Mouse (Mus musculus): ENCODE results near the gene Nr0b2. TPM values are rescaled to one million over a fixed set of nuclear protein-coding genes. Genes with fewer than 3 reads are reported as not detected.
"Not testable (repeated sequence)": the region's sequence is repeated elsewhere in the genome, so short reads cannot be mapped to it uniquely, and the experiment has no call there.

Nr0b2 gene
- total RNA-seq (2017): 1.4 TPM in 1 of 2 replicates, not detected in the other

DNA sequence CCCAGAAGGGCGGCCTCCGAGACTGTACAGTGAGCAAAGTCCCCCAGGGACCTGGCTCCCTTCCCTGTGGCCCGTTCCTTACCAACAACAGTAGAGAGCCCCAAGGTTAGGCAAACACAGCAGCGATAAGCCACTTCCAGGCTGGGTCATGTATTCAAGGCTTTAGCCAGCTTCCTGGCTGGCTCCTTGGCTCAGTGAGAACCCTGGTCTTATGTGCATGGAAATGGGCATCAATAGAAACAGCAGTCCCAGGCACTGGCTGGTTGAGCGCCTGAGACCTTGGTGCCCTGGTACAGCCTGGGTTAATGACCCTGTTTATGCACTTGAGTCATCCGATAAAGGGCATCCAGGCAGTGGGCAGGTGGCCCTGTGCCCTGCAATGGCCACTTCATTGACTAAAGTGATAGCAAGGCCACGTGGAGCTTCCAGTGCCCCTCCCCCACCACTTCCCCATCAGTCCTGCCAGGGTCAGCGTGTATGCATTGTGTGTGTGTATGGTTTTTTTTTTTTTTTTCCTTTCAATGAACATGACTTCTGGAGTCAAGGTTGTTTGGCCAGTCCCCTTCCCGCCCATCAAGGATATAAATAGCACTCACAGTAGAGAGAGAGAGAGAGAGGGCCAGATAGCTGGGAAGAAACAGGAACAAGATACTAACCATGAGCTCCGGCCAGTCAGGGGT lies at the start of gene Nr0b2:
Nr0b2 (plus strand) TSS at position 609 of the 680 bp plus-strand sequence.
- peak; percentile 72 for ATAC-seq (replicated peaks; ENCODE audit: low read depth, poor library complexity, severe bottlenecking)

DNA sequence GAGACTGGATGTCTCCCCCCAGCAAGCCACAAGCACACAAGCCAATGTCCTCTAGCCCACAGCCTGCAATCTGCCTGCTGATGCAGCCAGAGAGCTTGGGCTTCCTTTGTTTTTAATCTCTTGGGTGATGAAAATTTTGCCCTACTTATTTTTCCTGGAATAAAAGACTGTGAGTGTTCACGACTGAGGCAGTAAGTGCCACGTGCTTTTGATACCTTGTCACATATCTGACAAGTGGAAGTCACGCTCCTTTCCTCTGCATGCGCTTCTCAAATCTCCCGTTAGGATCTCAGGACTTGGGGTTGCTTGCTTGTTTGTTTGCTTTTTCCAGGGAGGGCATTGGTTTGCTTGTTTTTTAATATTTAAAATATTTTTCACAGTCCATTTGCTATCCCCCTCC lies 48.9 kb upstream of the Nr0b2 start:
- no peak for ATAC-seq (replicated peaks; ENCODE audit: low read depth, poor library complexity, severe bottlenecking)

DNA sequence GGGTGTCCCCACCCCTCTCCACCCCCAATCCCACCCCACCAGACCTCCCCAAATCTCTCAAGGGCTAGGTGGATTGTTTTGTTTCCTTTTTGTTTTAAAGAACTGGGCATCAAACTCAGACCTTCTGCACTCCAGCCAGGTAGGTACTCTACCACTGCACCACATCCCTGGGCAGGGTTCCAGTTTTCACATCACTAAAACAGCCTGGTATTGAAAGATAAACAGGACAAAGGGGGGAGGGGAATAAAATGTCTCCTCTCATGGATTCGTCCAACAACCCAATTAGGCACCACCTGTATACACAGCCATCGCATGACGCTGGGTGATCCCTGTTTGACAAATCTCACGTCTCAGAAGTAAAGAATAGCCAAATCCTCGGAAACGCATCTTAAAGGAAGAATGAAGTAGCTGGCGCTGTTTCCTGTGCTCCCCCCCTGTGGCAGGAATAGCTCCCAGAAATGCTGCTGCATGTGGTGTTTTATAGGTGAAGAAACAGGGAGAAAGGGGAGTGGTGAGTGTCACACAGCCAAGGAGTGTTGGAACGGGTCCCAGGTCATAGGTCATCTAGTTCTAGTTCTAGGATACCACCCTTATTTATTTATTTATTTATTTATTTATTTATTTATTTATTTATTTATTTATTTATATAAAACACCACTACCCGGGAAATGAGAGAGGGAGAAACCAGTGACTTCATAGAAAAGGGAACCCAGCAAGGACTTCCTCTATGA lies 48.3 kb upstream of the Nr0b2 start:
- no peak for ATAC-seq (replicated peaks; ENCODE audit: low read depth, poor library complexity, severe bottlenecking)

DNA sequence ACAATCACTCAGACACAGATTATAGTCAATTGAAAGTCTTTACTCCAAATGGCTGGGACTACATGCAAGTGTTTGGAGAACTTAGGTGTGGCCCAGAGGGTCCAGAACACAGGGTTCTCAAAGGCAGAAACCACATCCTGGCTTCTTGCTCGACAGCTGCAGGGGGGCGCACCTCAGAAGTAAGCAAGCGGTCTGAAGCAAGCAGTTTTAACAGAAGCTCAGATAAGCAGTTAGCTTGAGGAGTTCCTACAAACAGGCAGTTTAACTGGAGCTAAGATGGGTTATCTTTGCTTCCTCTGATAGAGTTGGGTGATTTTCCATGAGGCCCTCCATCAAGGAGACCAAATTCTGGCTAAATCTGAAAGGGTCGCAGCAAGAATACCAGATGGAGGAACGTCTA lies 46.6 kb upstream of the Nr0b2 start:
- no peak; the same call in 1 of the 2 replicates for ATAC-seq (replicated peaks; ENCODE audit: low read depth, poor library complexity, severe bottlenecking)

DNA sequence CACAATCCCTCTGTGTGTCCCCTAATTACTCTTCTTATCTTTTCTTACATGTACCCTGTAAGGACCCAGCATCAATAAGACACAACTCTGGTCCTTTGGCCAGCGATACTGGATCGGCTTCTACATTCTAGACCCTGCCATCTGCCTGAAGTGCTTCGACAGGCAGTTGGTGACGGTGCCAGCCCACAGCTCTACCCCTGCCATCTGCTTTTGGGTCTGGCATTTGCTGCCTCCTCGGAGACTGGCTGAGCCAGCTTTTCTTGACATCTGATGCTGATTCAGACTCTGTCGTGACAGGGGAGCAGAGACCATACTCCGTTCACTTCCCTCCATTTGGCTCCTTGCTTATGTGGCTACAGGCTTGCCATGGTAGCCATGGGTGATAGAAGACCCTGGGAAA lies 44.2 kb upstream of the Nr0b2 start:
- ATAC-seq (replicated peaks; ENCODE audit: low read depth, poor library complexity, severe bottlenecking): no peak

DNA sequence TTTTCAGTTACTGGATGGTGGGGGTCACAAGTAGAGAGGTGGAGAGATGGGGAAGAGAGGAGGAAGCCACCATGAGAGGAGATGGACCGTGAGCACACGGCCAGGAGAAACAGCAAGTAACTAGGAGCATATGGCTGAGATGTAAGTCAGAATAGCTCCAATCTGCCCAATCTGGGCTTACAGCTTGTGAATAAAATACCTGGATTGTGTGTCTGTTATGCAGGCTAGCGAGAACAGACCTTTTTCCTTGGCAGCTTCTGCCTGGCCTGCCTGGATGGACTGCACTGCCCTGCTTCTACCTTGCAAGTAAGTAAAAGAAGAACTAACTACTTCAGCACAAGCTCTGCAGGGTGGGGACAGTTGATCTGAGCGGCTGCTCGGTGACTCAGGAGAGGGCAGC lies 42.1 kb upstream of the Nr0b2 start:
- no peak for ATAC-seq (replicated peaks; ENCODE audit: low read depth, poor library complexity, severe bottlenecking)

DNA sequence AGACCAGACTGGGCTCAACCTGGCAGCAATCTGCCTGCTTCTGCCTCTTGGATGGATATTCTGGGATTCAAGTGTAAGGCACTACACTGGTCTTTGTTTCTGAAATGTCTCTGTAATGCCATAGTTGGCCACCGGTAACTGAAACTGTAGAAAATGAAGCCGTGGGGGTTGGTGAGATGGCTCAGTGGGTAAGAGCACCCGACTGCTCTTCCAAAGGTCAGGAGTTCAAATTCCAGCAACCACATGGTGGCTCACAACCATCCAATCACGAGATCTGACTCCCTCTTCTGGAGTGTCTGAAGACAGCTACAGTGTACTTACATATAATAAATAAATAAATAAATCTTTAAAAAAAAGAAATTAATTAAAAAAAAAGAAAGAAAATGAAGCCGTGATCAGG lies 40.7 kb upstream of the Nr0b2 start:
- ATAC-seq (replicated peaks; ENCODE audit: low read depth, poor library complexity, severe bottlenecking): not testable (repeated sequence)

DNA sequence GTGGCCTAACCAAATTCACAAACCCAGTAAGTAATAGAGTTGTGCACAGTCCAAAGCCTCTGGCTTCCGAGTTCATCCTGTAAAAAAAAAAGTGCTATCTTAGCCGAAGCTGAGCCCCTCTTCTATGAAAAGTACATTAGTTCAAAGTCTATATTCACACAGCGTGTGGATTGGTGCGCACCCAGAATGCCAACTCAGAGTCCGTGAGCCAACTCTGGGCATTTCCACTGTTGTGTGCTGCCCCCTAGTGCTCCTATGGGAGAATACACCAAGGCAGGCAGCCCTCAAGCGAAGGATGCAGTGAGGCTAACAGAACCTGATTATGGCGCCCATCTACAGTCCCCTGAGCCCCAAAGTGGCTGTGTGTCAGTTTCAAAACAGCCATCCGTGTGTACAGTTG lies 40.2 kb upstream of the Nr0b2 start:
- ATAC-seq (replicated peaks; ENCODE audit: low read depth, poor library complexity, severe bottlenecking): peak; percentile 98

DNA sequence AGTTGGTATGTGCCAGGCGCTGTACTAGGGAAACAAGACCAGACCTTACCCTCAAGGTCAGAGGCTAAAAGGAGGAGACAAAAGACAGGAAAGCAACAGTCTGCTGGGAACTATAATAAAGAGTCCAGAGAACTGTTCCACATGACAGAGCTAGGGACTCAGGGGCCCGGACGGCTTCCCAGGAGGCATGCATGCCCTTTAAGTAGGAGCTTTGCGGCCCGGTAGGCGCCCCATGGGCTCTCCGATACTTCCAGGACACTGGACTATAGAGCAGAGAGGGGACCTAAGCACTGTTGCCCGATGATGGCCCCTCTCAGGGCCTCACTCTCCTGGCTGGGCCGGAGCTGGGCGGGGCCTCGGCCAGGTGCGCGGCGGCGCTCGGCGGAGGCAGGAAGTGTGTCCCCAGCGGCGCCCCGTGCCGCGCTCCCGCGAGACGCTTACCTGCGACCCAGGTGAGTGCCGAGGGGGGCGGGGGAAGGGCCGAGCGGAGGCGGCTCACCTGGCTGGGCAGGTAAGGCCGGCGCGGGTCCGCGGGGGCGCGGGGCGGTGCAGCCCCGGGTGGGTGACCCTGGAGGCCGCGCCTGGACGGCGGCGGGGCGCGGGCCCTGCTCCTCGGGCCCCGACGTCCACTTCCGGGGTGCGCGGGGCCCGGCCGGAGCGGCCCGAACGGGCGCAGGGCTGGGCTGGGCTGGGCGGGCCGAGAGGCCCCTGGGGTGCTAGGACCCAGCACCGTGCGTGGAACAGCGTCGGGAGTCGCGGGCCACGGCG lies 34.4 kb upstream of the Nr0b2 start, which contains the start of gene Kdf1:
Kdf1 (plus strand) TSS at position 363 of the 768 bp plus-strand sequence.
- no peak for ATAC-seq (replicated peaks; ENCODE audit: low read depth, poor library complexity, severe bottlenecking)

DNA sequence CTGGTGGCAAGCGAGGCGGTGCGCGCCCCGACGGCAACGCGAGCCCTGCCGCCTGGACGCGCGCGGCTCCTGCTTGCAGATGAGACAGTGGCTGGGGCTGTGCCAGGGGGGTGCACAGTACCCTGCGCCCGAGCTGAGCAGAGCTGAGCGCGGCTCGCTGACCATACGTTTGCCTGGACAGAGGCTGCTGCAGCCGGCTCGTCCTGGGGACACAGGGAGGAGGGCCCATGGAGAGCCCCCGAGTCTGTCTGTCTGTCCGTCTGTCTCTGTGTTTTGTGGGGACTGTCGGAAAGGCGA lies 33.9 kb upstream of the Nr0b2 start:
- no peak for ATAC-seq (replicated peaks; ENCODE audit: low read depth, poor library complexity, severe bottlenecking)

DNA sequence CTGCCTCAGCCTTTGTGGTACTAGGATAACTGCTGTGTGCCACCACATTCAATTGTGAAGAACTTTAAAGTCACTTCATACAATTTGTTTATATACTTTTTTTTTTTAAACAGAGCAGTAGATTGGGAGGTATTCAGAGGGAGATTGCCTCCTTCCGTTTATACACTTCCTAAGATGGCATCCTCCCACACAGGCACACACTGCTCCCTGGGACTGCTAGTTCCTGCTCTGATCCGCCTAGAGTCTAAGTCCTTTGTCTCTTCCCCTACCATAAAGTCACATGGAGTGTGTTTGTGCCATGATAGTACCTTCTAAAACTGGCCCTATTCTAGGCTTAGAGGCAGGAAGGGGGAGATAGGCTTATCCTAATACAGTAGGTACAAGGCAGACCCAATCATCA lies 31.7 kb upstream of the Nr0b2 start:
- ATAC-seq (replicated peaks; ENCODE audit: low read depth, poor library complexity, severe bottlenecking): no peak

DNA sequence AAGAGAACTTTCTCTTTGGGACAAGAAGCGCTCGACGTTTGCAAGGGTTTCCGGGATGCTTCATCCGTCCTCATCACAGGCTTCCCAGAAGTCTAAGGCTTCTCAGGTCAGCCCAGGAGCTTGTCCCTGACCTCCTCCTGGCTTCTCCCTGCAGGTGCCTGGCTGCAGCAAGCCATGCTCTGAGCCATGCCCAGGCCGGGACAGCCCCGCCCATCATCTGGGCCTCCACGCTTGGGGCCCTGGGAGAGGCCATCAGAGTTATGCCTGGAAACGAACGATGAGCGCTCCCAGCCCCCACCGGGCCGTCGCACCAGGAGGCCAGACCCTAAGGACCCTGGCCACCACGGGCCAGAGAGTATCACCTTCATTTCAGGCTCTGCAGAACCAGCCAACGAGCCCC lies 25.4 kb upstream of the Nr0b2 start:
- ATAC-seq (replicated peaks; ENCODE audit: low read depth, poor library complexity, severe bottlenecking): no peak

DNA sequence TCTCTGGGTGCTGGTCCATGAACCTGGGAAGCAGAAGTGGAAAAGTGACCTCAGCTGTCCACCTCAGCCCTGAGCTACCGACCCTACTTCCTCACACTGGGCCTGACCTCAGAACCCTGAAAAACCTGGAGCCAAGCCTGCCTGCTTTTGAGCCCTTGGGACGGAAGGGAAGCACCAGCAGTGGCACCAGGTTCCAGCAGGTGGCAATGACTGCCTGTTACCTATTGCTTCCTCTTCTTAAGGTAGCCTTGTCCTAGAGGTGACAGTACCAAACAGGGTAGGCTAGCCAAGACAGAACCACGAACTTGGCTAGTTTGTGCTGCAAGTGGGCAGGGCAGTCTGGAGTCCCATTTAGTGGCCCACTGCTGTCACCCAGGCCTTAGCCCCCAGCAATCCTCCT lies 20.4 kb upstream of the Nr0b2 start:
- no peak for ATAC-seq (replicated peaks; ENCODE audit: low read depth, poor library complexity, severe bottlenecking)

DNA sequence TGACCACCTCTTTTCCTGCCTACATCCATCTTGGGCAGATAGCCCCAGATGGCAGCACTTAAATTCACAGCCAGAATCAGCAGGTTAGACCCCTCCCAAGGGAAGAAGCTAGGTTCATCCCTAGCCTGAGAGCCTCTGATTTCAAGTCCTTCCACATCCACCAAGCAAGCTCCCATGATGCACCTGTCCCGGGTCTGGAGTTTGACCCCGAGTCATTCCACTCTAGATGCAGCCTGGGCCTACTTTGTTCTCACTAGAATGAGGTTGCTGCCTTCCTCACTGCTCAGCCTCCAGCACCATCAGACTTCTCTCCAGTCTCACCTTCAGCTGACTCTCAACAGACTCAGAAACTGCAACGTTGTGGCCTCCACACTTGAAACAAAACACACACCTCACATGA lies 17.1 kb upstream of the Nr0b2 start:
- ATAC-seq (replicated peaks; ENCODE audit: low read depth, poor library complexity, severe bottlenecking): no peak

DNA sequence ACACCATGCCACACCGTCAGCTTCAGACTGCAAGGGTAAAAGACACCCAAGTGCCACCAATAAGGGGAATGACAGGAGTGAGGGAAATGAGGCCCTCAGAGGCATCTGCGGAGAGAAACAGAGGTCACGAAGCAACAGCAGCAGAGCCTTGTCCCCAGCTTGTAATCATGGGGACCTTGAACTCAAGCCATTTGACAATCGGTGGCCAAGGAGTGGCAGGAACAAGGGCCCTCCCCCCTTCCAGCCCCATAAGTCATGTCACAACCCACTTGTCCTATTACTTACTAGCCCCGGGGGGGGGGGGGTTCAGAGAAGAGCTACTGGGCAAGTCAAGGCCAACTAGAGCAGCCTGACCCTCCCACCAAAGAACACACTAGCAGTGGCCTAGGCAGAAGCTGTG lies 16.5 kb upstream of the Nr0b2 start:
- no peak for ATAC-seq (replicated peaks; ENCODE audit: low read depth, poor library complexity, severe bottlenecking)

DNA sequence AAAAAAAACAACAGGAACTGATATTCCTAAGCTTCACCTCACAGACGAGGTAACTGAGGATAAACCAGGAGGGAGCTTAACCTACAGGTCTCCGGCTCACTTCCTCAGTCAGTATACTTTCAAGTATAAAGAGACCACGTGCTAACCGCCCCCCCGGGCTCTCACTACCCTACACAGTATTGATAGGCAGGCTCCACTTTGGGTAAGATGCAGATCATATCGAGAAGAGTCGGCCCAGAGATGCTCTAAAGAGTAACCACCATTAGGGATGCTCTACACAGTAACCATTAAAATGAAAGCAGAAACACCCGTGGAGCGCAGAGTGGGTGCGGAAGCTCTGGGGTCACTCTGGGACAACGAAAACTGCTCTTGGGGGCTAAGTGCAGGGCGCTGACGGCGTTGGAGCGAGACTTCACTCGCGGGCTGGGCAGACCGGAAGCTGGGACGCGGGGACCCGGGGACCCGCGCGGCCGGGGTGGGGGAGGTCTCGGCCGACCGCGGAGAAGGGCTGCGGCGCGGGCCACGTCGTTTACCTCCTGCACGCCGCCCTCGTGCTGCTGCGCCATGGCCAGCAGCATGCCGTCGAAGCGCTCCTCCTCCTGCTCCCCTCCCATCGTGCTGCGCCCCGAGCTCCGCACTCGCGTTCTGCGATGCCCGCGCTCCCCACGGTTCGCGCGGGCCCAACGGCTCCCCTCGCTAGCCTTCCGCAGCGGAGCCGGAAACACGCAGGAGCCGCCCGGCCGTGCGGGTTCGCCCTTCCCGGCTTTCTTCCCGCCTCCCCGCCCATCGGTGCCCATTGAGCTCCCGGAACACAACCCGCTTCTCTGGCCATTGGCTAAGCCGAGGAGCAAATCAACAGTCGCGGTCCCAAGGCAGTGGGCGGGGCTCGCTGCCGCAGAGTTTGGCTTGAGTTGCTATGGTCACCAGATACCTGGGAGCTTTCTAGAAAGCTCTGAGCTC lies 7.6 kb upstream of the Nr0b2 start, which contains the start of gene Nudc:
Nudc (minus strand) TSS at position 725 of the 960 bp plus-strand sequence.
- ATAC-seq (replicated peaks; ENCODE audit: low read depth, poor library complexity, severe bottlenecking): peak; percentile 99

DNA sequence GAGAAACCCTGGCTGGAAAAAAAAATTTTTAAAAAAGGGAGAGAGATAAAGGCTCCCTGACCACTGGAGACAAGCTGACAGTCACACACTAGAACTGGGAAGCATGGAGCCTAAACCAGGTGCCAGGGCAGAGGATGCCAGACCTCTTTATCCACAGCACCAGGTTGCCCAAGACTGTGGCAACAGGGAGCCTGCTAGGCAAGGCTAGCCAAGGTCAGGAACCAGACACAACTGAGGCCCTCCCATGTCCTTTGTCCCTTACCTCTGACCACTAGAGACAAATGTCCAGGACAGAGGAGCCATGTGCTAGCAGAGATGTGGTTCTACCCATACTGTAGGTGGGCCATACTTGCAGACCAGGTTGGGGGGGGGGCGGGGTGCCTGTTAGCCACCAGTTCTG lies 1.1 kb upstream of the Nr0b2 start:
- no peak for ATAC-seq (replicated peaks; ENCODE audit: low read depth, poor library complexity, severe bottlenecking)

DNA sequence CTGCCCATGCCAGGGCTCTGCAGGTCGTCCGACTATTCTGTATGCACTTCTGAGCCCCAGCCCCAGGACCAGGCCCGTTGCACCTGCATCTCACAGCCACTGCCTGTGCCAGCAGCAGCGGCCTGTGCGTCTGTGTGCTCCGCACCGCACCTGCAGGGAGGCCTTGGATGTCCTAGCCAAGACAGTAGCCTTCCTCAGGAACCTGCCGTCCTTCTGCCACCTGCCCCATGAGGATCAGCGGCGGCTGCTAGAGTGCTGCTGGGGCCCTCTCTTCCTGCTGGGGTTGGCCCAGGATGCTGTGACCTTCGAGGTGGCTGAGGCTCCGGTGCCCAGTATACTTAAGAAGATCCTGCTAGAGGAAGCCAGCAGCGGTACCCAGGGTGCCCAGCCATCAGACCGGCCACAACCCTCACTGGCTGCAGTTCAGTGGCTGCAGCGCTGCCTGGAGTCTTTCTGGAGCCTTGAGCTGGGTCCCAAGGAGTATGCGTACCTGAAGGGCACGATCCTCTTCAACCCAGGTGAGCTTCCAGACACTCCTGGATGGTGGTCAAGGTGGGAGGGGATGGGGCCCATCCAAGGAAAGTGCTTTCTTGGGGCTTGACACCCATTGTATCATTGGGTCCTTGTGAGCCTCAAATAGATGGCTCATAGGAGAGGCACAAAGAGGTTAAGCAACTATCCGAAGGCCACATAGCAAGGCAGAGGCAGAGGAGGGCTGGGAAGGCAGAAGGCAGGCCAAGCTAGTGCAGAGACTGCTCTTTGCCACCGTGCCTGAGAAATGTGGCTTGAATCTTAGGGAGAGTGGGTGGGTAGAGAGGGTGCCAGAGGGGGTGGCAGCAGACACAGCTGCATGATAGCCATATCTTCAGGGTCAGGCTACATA lies 513 bp downstream of the Nr0b2 start:
- ATAC-seq (replicated peaks; ENCODE audit: low read depth, poor library complexity, severe bottlenecking): peak; percentile 37; the same call in 1 of the 2 replicates
